Mouse (Mus musculus) cerebral cortex, adult 2 months (tissue): Measurements from ENCODE around the gene Ern1.

Source experiments
- WGBS: fragments of 180-500 bp; shearing (Covaris S2); methylation state at CpG from one replicate; pipeline ENCODE4 v1.1.7; 2018; 5-methylcytosine and 5-hydroxymethylcytosine counted together

The Ern1 gene

DNA sequence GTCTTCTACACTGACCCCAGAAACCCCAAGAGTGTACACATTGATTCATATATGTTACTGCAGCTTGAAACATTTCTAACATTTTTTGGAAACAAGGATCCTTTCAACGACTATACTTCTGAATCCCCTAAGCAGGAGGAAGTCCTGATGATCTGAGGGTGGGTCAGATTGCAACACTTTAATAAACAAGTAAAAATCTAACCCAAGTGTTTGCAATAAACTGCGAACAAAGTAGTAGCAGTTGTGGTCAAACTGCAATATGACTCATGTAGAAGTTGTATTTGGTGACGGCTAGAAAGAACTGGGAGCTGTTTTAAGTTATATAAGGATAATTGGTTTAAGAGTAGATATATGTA lies 7.1 kb downstream of the Ern1 start:
- WGBS = 49% methylated on average over 3 of the region's 3 CpGs

DNA sequence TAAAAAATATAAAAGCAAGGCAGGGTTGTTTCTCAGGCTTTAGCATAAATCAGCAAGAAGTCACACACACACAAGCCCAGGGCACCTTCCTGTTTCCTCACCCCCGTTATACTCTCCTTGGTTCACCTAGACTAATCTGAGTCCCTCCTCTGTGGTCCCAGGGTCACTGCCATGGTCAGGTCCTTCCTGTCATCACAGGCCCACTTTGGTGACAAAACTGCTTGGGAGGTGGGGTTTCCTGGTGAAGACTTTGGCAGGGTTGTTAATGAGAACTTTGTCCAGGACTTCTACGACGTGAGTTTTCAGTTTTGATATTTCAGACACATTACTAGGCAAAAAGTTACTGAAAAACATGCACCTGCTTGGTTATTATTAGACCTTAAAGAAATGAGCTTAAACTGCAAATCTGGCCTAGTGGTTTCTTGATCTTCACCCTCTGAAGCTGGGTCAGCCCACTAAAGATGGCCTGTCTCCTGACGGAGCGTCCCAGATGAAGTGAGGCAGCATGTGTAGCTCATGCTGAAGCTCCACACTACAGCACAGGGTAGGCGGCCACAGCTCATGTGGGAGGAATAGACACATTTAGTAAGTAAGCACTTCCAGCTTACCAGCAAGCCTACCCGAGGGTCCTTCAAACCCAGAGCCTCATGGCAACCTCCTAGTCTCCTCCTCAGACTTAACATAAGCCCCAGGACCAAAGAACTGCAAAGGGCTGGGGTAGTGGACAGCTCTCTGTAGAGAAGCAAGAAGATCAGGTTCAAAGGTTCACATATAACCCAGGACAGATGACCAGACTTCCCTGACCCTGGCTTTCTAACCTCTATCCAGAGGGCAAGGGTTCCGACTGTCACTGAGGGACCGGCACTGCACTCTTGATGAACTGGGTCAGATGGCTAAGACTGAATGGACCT lies 7.8 kb downstream of the Ern1 start:
- WGBS = 68% methylated on average over 9 of the region's 9 CpGs

DNA sequence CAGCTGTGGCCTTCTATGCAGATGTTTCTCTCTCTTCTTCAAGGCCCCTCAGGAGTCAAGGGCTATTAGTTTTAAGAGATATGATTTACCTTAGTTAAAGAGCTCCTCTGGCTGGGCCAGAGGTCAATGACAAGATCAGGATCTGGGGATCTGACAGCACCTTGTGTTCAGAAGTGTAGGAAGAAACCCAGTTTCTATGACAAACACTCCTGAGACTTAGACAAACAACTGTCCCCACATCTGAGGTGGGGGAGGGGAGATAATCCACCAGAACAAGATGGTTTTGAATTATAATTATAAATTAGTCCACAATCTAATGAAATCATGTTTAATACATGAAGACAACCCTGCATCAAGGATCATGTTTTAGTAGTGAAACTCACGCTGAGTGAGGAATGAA lies 8.9 kb downstream of the Ern1 start:
- WGBS = 82% methylated on average over 1 of the region's 1 CpGs

DNA sequence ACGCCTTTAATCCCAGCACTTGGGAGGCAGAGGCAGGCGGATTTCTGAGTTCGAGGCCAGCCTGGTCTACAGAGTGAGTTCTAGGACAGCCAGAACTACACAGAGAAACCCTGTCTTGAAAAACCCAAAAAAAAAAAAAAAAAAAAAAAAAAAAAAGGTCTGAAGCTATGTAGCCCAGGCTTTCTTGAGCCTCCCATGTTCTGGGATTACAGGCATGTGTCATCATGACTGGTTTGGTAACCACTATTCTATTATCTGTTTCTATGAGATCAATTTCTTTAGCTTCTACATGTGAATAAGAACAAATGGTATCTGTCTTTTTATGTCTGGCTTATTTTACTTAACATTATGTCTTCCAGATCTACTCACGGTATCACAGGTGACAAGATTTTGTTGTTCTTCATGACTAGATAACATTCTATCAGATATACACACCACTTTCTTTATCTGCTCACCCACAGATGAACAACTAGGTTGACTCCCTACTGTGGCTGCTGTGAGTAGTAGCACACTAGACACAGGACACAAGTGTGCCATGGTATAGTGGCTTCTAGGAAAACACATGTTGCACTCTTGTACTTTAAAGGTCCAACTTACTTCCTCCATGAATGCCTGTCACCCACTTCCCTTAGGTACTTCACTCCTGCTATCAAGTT lies 10.0 kb downstream of the Ern1 start:
- 95% methylated on average over 4 of the region's 4 CpGs for WGBS

DNA sequence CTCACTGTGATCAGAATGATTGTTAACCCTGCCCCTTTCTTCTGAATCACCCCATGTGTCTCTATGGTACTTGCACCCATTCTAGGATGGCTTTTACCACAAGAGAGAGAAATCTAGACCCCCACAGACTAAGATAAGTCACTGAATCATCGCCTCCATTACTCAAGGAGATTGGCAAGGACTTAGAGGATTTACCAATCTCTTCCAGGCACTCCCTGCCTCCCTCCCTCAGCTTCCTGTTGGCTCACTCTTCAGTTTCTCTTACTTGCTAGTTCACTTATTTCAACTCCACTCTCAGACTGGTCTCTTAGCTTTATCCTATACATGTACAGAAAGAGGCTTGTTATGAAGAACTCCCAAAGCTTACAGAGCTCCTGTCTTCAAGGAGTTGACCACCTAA lies 12.3 kb downstream of the Ern1 start:
- WGBS = 93% methylated on average over 1 of the region's 1 CpGs

DNA sequence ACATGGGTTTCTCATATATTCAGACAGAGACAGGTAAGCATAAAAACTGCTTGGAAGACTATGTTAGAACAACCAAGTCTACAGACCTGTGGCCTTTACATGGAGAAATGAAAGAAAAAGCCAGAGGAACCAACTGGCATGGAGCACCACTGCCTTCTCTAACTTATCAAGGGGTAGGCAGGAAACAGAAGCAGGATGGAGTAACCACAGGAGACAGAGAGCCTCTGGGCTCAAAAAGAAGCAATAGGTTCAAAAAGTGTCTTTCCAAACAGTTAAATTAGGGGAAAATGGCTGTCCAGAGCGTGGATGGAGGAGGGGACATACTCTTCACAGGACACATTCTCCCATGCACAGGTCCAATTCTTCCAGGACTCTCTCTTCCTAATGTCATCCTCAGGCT lies 16.0 kb downstream of the Ern1 start:
- WGBS = 93% methylated on average over 1 of the region's 1 CpGs

DNA sequence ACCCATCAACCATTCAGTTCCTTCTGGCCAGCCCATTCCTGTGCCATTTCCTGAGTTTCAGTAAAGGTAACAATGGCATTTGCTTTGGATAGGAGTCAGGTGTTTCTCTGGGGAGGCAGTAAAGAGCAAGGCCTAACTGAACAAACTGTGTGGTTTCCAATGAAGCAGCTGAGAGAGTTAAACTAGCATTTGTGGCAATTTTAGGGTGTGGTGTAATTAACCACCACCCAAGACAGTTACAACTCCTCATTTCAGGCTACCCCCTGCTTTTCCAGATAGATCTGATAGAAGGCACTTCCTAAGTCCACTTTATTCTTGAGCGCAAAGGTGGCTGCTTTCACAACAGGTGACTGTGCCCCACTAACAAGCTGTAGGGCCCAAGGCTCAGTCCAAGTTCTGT lies 19.1 kb downstream of the Ern1 start:
- WGBS = 100% methylated on average over 1 of the region's 1 CpGs

DNA sequence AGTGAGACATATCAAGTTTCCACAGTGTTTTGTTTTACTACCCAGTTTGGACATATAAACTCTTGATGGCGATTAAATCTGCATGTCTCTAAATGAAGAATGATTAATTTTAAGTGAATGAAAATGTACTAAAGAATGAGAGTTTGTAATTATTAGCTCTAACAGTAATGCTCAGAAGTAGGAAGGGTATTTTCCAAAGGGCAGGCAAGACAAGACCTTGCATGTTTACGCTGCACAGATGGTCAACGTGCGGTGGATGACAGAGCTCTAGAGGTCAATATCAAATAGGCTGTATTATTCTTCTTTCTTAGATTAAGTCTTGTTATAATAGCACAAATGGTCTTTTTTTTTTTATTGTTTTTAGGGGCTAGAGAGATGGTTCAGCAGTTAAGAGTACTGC lies 21.7 kb downstream of the Ern1 start:
- WGBS = 90% methylated on average over 4 of the region's 4 CpGs

DNA sequence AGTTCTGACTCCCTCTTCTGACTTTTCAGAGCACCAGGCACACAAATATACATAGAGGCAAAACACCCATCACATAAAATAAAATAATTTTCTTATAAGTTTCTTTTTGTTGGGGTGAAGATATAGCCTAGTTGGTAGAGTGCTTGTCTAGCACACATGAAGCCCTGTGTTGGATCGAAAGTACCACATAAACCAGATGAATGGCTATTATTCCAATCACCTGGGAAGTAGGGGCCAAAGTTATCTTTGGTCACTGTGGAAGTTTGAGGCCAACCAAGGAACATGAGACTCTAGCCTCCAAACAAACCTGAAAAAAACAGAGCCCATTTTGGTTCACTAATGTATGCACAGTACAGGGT lies 22.1 kb downstream of the Ern1 start:
- 93% methylated on average over 1 of the region's 1 CpGs for WGBS

DNA sequence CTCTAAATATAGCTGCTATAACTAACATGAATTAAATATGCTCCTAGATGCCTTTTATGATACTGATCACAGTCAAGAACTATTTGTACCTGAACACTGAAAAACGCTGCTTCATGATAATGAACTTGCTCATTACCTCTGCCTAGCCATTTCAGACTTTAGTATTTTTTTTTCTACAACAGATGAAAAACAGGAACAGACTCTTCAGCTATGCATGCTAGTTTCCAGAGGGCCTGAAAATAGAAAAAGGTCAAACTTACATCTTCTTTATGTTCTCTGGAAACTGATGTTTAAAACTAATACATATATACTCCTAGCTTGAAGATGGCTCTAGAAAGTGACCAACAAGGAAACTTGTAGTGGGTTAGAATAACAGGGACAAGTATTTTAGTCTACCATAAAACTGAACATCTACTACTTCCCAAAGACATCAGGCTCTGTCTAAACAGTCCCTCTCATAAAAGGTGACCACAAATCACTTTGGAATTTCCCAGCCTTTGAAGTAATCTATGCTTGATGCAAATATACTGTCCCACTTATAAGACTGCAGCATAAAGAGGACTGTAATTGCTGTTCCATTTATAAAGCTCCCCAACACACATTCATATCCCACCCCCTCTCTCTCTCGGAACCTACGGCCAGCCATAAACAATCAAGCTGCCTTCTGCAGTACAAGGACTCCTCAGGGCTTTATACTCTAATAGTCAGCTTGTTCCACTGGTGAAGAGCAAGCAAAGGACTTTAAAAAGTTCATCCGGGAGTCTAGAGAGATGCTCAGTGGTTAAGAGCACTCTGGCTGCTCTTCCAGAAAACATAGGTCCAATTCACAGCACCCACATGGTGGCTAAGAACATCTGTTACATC lies 22.7 kb downstream of the Ern1 start:
- WGBS = 39% methylated on average over 4 of the region's 4 CpGs

DNA sequence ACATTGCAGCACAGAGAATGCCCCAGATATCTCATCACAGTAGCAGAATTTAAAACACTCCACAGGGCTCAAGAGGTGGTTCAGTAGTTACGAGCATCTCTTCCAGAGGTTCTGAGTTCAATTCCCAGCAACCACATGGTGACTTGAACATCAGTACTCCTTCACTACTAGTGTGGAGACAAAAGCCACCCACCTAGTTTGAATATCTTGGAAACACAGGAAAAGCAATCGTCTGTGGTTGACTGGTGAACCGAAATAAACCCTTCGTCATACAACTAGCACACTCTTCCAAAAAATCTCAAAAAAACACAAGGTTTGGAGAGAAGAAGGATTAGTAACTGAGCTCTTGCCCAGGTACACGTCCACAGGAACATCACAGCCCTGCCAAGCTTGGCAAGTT lies 23.8 kb downstream of the Ern1 start:
- WGBS = 34% methylated on average over 5 of the region's 5 CpGs

DNA sequence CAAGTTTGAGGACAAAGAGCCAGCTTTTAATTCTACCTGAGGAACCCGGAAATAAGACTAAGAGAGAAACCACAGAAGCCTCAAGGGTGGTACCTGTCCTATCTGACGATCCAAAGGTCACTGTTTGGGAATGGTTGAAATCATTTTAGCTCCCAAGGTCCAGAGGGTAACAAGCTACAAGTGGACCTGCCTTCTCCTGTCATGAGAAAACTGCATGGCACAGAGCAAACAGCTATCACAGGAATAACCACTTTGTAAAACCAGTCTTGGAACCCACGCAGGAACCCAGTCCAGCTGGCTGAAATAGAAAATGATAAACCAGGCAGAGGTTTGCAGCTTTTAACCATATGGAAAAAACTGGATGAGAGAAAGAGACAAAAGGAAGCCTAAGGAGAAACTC lies 25.3 kb downstream of the Ern1 start:
- WGBS = 66% methylated on average over 3 of the region's 3 CpGs

DNA sequence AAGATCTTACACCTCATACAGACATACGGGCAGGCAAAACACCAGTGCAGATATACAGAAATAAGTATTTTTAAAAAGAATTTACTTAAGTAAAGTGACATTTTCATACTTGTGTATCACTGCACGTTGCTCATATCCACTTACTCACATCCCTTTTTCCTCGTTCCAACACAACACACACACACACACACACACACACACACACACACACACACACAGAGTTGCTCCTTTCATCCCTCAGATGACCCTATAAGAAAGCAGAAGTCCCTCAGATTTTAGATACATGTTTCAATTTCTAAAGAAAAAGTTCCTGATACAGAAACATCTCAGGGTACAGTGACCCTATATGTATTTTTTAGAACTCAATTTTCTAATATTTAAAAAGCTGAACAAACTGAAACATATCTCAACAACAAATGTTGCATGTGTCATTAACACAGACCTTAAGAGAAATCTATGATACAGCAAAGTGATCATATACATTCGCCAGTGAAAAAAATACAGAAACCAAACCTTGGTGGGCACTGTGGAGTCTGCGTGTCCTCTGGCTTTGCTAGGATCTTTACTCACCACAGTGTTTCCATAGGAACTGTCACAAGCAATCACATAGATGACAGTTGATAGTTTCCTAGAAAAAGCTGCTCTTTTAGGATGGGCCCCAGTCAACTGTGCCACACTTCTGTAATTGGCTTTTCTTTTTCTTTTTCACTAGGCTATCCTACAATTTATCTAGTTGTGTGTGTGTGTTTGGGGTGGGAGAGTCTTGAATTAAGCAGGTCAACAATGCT lies 26.3 kb downstream of the Ern1 start:
- WGBS = 78% methylated on average over 5 of the region's 5 CpGs

DNA sequence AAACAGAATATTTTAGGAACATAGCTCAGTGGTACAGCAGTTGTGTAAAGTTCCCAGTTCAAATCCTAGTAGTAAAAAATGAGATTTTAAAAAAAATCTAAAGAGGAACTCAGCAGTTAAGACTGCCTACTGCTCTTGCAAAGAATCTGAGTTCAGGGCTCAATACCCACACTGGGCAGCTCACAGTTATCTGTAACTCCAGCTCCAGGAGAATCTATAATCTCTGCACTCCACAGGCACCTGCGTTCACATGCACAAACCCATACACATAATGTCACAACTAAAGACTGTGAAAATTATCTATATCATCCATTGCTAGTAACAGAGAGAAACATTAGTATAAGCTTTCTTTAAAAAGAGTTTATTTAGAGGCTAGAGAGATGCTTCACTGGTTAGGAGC lies 27.0 kb downstream of the Ern1 start:
- 94% methylated on average over 1 of the region's 1 CpGs for WGBS

DNA sequence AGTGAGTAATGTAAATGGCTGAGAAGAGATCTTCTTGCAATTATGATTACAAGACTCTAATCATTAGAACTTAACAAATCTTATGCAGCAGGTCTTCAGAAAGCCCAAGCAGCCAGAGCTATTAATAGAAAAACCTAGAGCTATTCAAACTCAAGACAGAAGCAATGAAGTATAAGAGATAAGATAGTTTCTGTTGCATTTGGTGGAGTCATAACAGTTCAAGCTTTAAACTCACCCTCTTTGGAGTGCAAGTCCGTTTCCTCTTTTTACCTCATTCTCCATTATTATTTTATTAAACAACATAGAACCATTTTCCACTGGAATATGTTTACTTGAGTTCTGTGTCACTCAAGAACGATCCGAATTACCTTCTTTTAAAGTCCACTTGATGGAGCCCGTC lies 29.1 kb downstream of the Ern1 start:
- 95% methylated on average over 4 of the region's 4 CpGs for WGBS

DNA sequence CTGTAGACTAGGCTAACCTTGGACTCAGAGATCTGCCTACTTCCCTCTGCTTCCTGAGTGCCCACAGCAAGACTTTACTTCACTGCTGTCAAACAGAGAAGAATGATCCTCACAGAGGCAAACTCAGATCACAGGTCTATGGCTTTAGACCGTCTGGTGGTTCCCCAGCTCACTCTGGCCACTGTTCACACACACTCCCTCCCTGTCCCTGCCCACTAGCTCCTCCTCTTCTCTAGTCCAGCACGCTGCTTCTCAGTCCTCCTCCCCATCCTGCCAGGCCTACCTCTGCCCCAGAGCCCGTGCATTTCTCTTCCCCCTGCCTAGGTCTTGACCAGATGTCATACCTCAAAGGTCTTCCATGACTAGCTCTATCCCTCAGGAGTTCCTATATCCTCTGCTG lies 44.0 kb downstream of the Ern1 start:
- 65% methylated on average over 3 of the region's 3 CpGs for WGBS

DNA sequence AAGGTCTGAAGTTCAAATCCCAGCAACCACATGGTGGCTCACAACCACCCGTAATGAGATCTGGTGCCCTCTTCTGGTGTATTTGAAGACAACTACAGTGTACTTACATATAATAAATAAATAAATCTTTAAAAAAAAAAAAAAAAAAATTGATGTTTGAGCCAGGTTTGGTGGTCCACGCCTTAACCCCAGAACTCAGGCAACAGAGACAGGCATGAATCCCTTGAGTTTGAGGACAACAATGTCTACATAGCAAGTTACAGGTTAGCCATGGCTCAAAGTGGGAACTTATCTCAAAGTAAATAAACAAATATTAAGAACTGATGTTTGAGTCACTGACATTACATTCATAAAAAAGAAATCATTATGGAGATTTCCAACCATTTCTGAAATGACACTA lies 45.1 kb downstream of the Ern1 start:
- WGBS = 95% methylated on average over 2 of the region's 2 CpGs

DNA sequence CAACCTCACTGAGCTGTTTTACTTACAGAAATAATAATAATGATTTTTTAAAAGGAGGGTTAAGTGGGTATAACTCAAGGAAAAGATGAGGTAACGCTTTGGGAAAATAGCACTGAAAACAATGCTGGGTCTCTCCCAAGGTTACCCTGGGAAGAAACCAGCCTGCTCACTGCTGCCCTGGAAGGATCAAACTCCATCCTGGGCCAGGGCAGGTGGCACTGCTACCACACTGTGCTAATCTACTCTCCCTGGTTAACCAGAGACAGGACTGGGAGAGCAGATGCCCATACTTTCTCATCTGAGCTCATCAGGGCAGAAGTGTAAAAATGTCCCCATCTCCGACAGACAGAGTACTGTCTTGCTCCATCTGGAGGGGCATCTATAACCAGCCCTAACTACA lies 47.3 kb downstream of the Ern1 start:
- 95% methylated on average over 2 of the region's 2 CpGs for WGBS

DNA sequence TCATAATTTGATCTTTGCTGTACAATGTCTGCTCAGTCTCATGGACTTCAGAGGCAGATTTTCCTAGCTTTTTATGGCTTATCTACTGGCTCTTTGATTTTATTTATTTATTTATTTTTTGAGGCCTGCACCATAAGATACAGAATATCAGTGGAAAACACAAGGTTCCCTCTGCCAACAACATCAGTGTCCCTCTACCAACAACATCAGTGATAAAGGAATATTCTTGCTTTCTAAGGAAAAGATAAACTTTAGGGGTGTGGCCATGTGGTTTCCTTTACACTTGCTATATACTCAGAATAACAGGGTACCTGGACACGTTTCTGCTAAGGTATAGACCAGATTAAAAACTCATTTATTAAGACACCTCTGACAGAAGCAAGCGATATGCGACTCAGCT lies 48.3 kb downstream of the Ern1 start:
- WGBS = 91% methylated on average over 3 of the region's 3 CpGs

DNA sequence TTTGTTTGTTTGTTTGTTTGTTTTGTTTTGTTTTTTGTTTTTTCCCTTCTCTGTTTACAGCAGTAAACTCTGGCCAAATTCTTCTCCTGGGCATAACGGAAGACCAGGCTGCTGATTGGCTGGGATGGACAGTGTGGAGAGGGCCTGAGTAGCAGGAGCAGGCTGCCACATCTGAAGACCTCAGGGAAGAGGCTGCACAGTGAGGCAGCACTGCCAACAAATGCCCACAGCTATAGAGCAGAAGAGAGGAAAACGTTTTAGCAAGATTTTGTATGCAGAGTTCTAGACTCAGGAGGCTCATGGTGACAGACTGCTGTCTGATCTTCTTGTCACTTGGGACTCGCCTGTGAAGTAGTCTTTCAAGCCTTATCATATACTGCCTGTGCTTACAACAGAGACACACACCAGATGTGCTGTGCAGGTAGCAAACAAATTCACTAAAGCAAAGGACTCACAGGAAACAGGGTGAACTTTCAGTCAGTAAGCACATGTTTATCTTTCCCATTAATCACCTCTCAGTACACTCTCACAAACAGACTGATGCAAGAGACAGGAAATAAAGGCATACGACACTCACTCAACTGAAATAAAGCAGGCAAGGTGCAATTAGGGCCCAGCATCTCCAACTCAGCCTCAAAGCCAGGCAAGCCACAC lies 49.0 kb downstream of the Ern1 start:
- 63% methylated on average over 4 of the region's 4 CpGs for WGBS

DNA sequence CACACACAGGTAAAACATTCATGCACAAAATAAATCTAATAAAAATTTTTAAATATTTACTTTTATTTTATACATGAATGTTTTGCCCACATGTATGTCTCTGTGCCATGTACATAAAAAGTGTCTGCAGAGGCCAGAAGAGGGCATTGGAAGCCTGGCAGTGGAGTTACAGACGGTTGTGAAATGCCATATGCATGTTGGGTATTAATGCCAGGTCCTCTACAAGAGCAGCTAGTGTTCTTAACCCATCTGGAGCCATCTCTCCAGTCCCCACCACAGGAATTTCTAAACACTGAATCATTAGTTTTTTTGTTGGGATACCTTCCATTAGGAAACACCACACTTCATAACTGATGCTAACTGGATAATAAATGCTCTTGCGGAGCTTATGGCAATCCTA lies 50.1 kb downstream of the Ern1 start:
- WGBS = 97% methylated on average over 2 of the region's 2 CpGs
